Mouse (Mus musculus): Measurements from ENCODE around the gene Sgsh.

DNA sequence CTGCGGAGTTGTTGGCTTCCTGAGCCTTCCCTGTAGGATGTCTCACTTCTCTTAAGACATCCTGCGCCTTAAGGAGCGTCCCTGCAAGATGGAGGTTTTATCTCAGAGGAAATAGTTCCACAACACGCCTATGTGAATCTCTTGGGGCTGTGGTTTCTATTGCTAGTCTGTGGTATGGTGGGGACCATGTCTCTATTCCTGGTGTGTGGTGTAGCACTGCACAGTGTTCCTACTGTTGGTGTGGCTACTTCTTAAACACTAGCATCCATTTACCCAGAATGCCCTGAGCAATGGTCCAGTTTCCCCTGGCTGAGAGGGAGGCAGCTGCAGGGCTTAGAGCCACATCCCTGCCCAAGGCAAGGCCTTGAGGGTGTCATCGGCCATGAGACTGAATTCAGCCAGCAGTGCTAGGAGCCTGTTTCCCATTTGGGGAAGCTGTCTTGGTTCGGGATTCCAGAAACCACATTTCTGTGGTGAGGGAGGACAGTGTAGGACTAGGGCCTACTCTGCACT is 27.1 kb upstream of the Sgsh start:
- TF ChIP-seq POLR2A (IDR thresholded peaks at IDR 0.05; ENCODE audit: low read depth, low read length) (no peak), CTCF (IDR thresholded peaks at IDR 0.05; ENCODE audit: borderline replicate concordance, insufficient read depth, low read length) (no peak)
